Mouse (Mus musculus) R1 (cell line): ENCODE data around the gene Cxcr1.

Source experiments
- DNase-seq: peaks from one replicate; pipeline ENCODE4 v3.0.0-alpha.2; 2018; ENCODE audit warnings: low read depth, low spot score

The Cxcr1 gene

GRCm38 (mm10) chr1:74194445-74194844 is at the start of gene Cxcr1:
Cxcr1 (minus strand) TSS chr1:74194631.
- DNase-seq = peak; percentile 25

DNA sequence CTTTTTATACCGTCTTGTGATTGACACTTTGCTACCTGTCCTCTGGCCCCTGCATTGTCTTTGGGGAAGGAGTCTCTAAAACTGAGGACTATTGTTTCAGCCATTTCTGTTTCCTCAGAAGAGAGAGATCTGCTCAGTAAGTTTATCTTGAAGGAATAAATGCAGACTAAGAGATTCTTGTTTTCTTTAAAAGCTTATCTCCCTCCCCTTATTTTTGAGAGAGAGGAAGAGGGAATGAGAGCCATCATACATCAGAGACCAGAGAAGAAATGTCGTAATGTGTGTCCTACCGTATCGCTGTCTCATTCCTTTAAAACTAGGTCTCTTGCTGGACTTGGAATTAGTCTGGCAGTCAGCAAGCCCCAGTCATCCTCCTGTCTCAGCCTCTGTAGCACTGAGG is 46.4 kb upstream of the Cxcr1 start:
- DNase-seq = no peak

DNA sequence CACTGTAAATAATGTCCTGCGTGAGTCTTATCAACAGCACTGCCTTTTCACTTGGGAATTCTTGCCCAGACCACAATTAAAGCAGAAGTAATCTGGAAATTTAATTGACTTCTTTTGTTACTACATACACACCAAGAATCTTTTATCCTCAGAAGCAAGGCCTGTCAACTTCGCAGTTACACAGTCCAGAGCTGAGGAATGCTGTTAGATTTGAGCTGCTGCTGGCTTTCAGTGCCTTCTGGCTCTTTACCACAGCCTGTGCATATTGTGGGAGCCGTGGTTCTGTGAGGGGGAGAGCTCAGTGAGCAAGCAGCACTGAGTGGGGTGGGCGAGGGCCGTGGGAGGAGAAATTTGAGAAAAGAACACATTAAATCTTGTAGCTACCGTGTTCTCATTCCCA is 45.9 kb upstream of the Cxcr1 start:
- DNase-seq = no peak

- peak; percentile 25 for DNase-seq
These were observed 45.2 kb upstream of the Cxcr1 start for GRCm38 (mm10) chr1:74239618-74240017.

DNA sequence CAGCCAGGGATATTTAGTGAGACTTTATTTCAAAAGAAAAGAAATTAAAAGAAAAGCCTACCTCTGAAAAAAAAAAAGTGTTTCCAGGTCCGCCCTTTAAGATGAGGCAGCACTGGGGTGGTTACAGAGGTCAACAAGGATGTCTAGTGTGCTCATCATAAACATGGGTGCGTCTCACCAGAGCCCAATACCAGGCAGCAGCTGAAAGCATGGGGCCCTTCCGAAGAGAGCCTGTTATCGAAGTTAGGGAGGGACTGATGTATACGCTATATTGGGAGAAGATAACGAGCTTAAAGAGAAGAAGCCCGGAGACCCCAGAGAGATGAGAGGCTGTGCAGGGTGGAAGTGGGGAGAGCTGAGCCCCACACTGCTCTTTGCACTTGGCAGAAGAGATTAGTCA is 44.7 kb upstream of the Cxcr1 start:
- no peak for DNase-seq

DNA sequence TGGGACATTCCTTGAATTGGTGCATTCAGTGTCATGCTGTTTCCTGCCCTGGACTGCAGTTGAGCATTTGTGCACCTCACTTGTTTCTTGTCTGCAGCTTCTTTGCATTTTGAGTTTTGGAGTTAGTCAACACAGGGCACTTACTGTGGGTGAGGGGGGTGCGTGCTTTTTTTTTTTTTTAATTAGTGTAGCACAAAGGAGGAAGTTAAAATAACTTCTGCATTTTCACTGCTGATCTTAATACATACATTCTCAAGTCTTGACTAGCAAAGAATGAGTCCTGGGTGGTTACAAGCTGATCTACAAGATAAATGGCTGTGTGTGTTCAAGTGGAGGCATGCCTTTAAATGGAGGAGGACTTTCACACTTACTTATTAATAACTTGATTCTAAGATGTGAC is 43.7 kb upstream of the Cxcr1 start:
- peak; percentile 28 for DNase-seq

GRCm38 (mm10) chr1:74237671-74238070 is 43.2 kb upstream of the Cxcr1 start:
- DNase-seq = no peak

GRCm38 (mm10) chr1:74236590-74237317 is 42.3 kb upstream of the Cxcr1 start:
- DNase-seq = peak; percentile 46

DNA sequence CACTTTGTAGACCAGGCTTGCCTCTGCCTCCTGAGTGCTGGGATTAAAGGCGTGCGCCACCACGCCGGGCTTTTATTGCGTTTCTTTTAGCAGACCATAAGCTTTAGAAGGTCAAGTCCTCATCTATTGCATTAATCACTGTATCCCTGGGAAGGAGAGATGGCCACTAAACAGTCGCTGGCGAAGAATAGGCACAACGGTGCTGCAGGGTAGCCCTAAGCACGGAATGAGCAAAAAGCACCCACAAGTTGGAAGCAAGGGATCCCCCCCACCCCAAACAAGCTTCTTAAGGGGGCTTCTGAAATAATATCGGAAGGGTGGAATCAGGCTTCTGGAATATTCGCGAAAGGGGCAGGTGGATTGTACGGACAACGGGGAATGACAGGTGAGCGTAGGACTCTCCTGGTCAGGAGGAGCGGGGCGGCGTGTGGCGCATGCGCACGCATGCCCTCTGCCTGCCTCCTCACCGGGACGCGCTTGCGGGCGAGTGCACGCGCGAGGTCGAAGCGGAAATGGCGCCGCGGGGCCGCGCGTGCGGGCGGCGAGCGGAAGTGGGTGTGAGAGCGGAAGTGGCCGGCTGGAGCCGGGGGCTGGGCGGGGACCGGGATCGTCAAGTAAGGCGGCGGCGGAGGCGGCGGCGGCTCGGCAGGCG is 41.6 kb upstream of the Cxcr1 start, which contains the start of gene Arpc2:
Arpc2 (plus strand) TSS at position 147 of the 652 bp plus-strand sequence.
- peak; percentile 95 for DNase-seq

DNA sequence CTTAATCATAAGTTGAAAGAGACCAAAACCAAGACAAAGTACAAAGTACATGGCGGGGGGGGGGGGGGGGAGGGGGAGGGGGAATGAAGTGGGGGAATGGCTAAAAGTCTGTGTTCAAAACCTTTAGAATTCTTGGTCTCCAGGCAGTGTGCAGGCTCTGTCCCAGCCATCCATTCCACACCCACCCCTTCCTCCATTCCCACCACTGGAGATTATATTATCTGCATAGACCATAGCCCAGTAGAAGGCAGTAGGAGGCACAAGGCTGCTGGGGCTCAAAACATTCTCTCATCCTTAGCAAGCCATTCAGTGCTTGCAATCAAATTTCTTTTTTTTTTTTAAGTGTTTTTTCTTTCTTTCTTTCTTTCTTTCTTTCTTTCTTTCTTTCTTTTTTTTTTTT is 36.6 kb upstream of the Cxcr1 start:
- no peak for DNase-seq

DNA sequence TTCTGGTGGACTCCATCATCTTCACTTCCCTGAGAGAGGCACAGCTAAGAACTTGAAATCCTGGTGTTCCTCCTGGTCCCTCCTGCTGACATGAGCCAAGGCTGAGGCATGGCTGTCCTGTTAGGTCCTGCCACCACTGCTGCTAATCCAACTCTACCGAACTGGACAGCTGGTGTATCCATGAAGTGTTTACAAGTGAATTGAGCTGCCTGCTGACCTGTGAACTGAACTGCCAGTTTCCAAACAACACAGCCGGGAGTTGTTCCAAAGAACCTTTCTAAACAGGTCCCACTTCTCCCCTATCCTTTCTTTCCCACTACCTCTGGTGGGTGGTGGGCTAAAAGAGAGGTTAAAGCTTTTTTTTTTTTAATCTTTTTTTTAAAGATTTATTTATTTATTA is 35.5 kb upstream of the Cxcr1 start:
- DNase-seq = no peak

GRCm38 (mm10) chr1:74227317-74227716 is 32.9 kb upstream of the Cxcr1 start:
- peak; percentile 53 for DNase-seq

DNA sequence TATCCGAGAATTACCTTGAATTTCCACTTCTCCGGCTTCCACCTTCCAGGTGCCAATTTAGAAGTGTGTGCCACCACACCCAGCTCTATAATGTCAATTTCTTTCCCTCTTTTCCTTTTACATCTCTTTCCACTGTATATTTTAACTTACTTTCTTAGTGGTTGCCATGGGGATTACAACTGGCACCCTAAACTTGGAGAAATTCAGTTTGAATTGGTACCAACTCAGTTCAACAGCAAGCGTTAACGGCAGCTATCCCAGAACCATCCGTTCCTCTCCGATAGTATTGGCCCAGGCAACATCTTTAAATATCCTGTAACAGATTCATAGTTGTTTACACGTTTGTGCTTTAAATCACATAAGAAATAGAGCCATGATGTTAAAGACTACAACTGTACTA is 25.5 kb upstream of the Cxcr1 start:
- DNase-seq = no peak

DNA sequence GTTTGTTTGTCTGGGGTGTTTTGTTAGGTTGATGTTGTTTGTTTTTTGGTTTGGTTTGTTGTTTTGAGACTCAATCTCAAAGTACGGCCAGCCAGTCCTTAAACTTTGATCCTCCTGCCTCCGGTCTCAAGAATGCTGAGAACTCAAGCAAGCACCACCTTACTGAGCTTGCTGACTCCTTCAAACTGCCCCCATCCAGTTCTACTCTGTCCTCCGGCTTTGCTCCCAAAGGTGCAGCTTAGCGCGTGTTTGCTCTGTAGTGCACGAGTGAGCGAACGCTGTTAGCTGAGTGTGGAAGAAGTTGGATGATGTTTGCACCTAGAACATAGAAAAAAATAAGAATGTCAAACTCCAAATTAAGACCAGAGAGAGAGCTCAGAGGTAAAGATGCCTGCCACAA is 14.5 kb upstream of the Cxcr1 start:
- DNase-seq = no peak

- peak; percentile 27 for DNase-seq
These were observed 13.5 kb upstream of the Cxcr1 start for GRCm38 (mm10) chr1:74207906-74208305.

- peak; percentile 59 for DNase-seq
These were observed 12.2 kb upstream of the Cxcr1 start for GRCm38 (mm10) chr1:74206642-74207041.

DNA sequence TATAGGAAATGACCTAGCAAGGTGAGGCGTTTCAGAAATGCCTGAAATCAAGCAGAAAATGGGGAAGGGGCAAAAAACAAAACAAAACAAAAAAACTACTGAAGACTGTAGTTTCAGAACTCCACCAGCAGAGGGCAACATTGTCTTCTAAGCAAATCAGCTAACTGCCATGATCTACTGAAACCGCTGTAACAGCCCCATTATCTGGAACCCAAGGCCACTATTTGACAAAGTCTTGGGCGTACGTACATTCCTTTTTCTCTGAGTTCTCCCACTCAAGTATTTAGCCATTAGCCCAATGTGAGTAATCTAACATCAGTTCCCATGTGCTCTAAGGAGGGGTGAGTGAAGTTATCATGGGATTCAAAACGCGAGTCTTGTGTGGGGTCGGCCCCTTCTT is 11.4 kb upstream of the Cxcr1 start:
- DNase-seq = peak; percentile 75

DNA sequence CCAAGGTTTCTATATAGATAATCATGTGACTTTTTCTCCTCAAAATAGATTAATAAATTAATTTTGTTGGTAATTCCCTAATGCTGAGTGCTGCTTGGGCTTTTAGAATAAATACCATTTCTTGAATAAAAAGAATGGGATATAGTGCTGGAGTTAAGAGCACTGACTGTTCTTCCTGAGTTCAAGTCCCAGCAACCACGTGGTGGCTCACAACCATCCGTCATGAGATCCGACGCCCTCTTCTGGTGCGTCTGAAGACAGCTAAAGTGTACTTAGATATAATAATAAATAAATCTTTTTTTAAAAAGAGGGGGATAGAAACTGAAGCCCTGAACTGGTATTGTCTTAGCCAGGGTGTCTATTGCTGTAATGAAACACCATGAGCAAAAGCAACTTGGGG is 9.0 kb upstream of the Cxcr1 start:
- peak; percentile 40 for DNase-seq

- DNase-seq = no peak
These were observed 6.8 kb upstream of the Cxcr1 start for GRCm38 (mm10) chr1:74201048-74201844.

DNA sequence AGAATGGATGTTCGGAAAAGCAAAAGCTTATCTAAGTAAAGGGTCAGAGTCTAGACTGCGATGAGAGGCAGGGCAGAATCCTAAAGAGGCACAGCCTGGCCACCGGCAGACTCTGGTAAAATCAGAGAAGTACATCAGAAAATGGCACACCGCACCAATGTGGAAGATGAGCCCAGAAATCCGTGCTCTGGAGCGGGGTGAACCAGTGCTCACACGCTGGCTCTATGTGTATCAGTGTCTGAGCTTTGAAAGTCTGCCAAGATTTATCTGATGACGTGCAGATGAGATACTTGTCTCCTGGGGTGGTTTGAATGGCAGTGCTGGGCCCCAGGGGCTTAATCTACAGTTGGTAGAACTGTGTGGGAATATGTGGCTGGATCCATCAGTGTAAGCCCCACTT is 4.6 kb upstream of the Cxcr1 start:
- DNase-seq = no peak

- DNase-seq = no peak
These were observed 3.5 kb upstream of the Cxcr1 start for GRCm38 (mm10) chr1:74197726-74198470.
